Mouse (Mus musculus) left cerebral cortex, postnatal 36 days (tissue): ENCODE data around the gene Med22. TPM values are rescaled to one million over a fixed set of nuclear protein-coding genes. Genes with fewer than 3 reads are reported as not detected.

ENCODE experiments used
- DNase-seq, 2 experiments: peaks; one replicate each; pipeline ENCODE4 v3.0.0; 2021 to 2022; ENCODE audit warnings: low spot score in 2 of 2, mixed read lengths in 1 of 2
- intact Hi-C: fragments of 180-260 bp; cut with DNase I; formaldehyde crosslinking; loops from one replicate; pipeline ENCODE4 v1.15.1; 2025
- total RNA-seq, 2 experiments: library from RNA; stranded (reverse); gene quantifications; 2 replicates each; pipeline ENCODE4 v1.2.3; 2021

Gene Med22
- 10 to 100 TPM; 45.7 to 46.8 TPM for total RNA-seq

GRCm38 (mm10) chr2:26910124-26910993 is at the start of gene Med22, which contains the start of gene Rpl7a:
TSS of gene Med22 (minus strand) at chr2:26910677.
TSS of gene Rpl7a (plus strand) at chr2:26910764.
- DNase-seq, result peak; percentile 100
- intact Hi-C loops, result loop anchor here (10.0 kb wide), 1 partner anchor 466 kb away; the partner anchor contains the start of gene Sec16a

DNA sequence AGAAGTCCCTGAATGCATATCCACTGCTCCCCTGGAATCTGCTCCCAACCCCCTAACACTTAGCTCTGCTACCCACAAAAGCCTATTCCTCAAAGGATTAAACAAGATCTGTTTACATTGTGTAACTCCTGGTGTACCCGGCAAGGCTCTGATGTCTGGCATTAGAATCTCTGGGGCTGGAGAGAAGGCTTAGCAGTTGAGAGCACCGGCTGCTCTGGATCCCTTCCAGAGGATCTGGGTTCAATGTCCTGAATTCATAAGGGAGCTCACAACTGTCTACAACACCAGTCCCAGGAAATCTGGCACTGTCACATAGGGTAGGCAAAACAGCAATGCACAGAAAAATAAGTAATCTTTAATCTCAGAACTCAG is 47.0 kb upstream of the Med22 start:
- no peak for DNase-seq
- intact Hi-C loops, result no loop called here

GRCm38 (mm10) chr2:26956811-26957487 is 46.5 kb upstream of the Med22 start:
- no peak for DNase-seq
- intact Hi-C loops, result no loop called here

DNA sequence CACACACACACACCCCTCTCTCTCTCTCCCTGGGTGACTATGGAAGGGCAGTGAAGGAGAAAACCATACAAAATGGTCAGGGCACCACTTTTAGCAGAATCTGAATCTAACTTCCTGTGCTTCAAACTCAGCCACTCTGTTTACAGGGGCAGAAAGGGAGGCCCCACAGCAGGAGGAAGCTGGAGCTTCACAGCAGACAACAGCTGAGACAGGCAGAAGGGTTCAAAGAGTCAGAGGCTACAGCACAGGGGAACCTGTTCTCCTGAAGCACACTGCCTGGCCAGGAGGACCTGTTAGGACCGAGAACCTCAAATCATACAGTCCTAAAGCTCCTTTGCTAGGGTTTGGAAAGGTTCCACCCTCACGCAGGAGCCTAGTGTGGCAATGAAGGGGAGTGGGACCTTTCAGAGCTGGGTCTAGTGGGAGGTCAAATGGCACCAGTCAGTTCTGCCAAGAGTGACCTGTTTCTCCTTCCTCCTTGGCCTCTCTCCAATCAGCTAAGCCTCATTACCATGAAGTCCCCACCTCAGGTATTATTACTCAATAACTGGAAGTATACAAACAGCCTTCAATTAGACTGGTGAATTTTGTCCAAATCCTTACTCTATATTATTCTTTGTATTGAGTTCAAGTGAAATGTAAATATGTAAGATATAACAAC is 44.4 kb upstream of the Med22 start:
- intact Hi-C loops, result no loop called here
- no peak for DNase-seq

DNA sequence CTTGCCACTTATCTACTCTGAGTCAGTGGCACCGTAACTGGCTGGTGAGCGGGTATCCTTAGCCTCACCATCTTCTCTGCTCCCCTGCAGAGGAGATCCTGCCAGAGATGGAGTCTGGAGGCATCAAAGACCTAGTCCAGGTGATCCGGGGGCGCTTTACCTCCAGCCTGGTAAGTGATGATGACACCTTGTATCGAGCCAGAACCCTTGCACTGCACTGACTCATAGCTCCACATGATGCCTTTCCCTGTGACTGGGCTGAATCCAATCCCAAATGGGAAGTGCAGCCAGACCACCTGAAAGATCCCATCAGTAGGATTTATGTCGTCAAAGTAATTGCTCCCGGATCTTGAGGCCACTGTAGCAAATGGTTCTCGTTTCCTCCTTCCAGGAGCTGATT is 42.4 kb upstream of the Med22 start:
- intact Hi-C loops, result no loop called here
- peak in 1 of 2 experiments; percentile 16 for DNase-seq

DNA sequence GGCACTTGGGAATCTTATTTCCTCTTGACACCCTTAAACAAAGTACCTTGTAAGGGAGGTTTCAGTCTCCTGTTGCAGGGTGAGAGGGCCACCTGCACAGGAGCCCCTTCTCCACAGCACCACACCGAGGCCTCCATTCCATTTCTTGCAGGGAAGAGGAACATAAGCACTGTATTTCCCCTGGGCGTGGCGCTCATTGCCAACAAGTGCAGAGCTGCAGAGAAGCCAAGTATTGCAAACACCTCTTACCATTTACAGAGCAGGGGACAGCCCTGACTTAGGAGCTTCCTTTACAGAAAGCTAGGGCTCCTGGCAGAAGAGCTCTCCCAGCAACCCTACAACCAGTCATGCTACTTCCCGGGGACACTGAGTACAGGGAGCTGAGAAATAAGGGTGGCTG is 41.7 kb upstream of the Med22 start:
- DNase-seq, result no peak
- intact Hi-C loops, result no loop called here

GRCm38 (mm10) chr2:26951346-26951905 is 40.9 kb upstream of the Med22 start:
- intact Hi-C loops, result no loop called here
- DNase-seq, result no peak

DNA sequence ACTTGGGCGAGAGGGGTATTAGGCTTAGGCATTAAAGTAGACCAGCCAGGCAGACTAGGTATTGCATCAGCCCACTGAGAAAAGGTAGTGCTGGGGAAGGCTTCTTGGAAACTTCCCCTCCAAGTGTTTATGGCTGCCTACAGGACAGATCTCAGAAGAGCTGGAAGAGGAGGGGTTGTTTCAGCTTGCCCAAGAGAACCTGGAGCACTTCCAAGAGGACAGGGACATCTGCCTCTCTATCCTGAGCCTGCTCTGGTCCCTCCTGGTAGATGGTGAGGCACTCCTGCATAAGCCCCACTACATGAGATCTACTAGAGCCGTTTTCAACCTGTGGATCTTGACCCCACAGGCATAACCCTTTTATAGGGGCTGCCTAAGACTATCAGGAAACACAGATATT is 39.9 kb upstream of the Med22 start:
- DNase-seq, result no peak
- intact Hi-C loops, result no loop called here

DNA sequence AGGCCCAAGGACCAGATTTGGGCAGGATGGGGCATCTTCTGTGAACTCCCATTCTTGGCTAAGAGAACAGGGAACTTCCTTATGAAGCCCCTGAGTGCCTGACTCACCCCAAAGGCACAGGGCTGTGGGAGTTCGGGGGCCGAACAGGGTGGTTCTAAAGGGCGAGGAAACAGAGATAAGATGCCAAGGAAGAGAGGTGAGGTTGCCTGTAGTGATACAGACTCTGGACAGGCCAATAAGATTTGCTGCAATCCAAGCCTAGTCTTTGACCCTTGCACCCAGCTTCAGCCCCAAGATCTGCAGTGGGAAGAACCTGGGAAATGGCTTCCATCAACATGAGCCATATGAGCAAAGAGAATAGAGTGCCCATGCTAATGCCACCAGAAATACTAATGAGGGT is 32.8 kb upstream of the Med22 start:
- no peak for DNase-seq
- intact Hi-C loops, result no loop called here

DNA sequence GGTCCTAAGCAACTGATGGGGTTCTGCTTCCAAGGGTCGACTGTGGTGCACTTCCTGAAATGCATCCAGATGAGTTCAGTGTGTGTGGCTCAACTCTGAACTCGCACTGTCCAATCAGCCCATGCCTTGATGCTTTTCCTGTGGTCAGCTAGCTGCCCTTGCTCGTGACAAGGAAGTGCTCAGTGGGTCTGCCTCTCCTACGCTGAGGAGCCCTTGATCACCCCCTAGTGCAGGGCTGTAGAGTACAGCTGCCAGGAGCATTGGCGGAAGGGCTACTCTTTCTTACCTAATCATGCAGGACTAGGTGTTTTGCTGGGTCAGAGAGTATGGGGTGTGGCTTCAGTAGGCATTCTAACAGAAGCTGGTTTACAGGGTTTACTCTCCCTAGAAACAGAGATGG is 31.1 kb upstream of the Med22 start:
- no peak for DNase-seq
- intact Hi-C loops, result no loop called here

GRCm38 (mm10) chr2:26936425-26936824 is 25.9 kb upstream of the Med22 start:
- intact Hi-C loops, result loop anchor here (10.0 kb wide), 1 partner anchor 298 kb away; no protein-coding TSS in a partner anchor
- DNase-seq, result no peak

- intact Hi-C loops, result loop anchor here (10.0 kb wide), 1 partner anchor 300 kb away; no protein-coding TSS in a partner anchor
- no peak for DNase-seq
Observed at GRCm38 (mm10) chr2:26935286-26935685, 24.8 kb upstream of the Med22 start.

- peak; percentile 91 to 94 for DNase-seq
- intact Hi-C loops, result loop anchor here (2.0 to 10.0 kb wide), 3 partner anchors 74 to 301 kb away; partner anchors contain the start of gene Cacfd1
Observed at GRCm38 (mm10) chr2:26933304-26934055, 23.0 kb upstream of the Med22 start, which contains the start of the genes Surf4 and Stkld1. TSS of gene Surf4 (minus strand) at chr2:26933928. TSS of gene Stkld1 (plus strand) at chr2:26934047.

GRCm38 (mm10) chr2:26932473-26933303 is 22.2 kb upstream of the Med22 start:
- DNase-seq, result no peak
- intact Hi-C loops, result loop anchor here (2.0 to 10.0 kb wide), 3 partner anchors 75 to 302 kb away; partner anchors contain the start of gene Cacfd1

GRCm38 (mm10) chr2:26930390-26930789 is 19.9 kb upstream of the Med22 start:
- DNase-seq, result peak; percentile 52 to 63
- intact Hi-C loops, result loop anchor here (5.0 to 10.0 kb wide), 2 partner anchors 77 to 304 kb away; partner anchors contain the start of gene Cacfd1

- DNase-seq, result no peak
- intact Hi-C loops, result no loop called here
Observed at GRCm38 (mm10) chr2:26927745-26928476, 17.4 kb upstream of the Med22 start.

DNA sequence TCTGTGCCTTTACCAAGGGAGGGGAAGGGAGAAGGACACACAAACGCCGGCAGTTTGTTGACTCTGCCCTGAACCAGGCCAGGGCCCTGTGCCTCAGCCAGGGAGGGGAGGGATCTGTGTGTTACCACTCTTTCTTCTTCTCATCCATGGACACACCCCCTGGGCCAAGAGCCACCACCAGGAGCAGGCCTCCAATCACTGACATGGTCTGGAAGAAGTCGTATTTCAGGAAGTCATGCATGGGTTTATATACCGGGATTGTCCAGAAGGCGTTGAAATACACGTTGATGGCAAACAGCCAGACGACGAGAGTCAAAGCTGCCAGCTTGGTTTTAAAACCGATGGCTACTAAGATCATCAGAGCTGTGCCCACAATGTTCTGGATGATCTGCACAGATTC is 11.3 kb upstream of the Med22 start:
- intact Hi-C loops, result no loop called here
- no peak for DNase-seq
